Mouse (Mus musculus) forebrain, embryonic 11.5 days (tissue): ENCODE results near the gene Rasal2. TPM values are rescaled to one million over a fixed set of nuclear protein-coding genes. Genes with fewer than 3 reads are reported as not detected.
A peak's percentile ranks its signal among the peaks of the same experiment; 100 is the strongest.

Experiments
- ATAC-seq: fragments of 200-750 bp; cut with Nextera tagmentation; replicated peaks from 2 replicates; pipeline ENCODE4 v1.8.0; 2017; ENCODE audit warnings: moderate TSS enrichment; ENCODE audit not compliant: low FRiP score
- DNase-seq: peaks from one replicate; pipeline ENCODE4 v3.0.0-alpha.2; 2017; ENCODE audit warnings: low spot score
- H3K27ac ChIP-seq: fragments of 300-500 bp; sonication (generic); 2 replicates; pipeline ENCODE4 v1.5.1; 2014; ENCODE audit warnings: low read depth, low read length
- H3K27me3 ChIP-seq: fragments of 300-500 bp; sonication (generic); 2 replicates; pipeline ENCODE4 v1.6.1; 2014; ENCODE audit warnings: mild to moderate bottlenecking, low read length, mixed read lengths; ENCODE audit not compliant: control insufficient read depth, insufficient read depth
- H3K36me3 ChIP-seq: fragments of 300-500 bp; sonication (generic); 2 replicates; pipeline ENCODE4 v1.6.1; 2014; ENCODE audit warnings: mild to moderate bottlenecking, low read length, moderate library complexity, mixed read lengths; ENCODE audit not compliant: control insufficient read depth, insufficient read depth
- H3K4me1 ChIP-seq: fragments of 300-500 bp; sonication (generic); replicated peaks from 2 replicates; pipeline ENCODE4 v1.6.1; 2014; ENCODE audit warnings: low read length, mixed read lengths; ENCODE audit not compliant: control insufficient read depth, insufficient read depth
- H3K4me2 ChIP-seq: fragments of 300-500 bp; sonication (generic); 2 replicates; pipeline ENCODE4 v1.6.1; 2014; ENCODE audit warnings: low read depth, mild to moderate bottlenecking, low read length, moderate library complexity, mixed read lengths; ENCODE audit not compliant: severe bottlenecking
- H3K4me3 ChIP-seq: fragments of 300-500 bp; sonication (generic); 2 replicates; pipeline ENCODE4 v1.5.1; 2014; ENCODE audit warnings: low read depth, low read length
- H3K9ac ChIP-seq: fragments of 300-500 bp; sonication (generic); 2 replicates; pipeline ENCODE4 v1.6.1; 2014; ENCODE audit warnings: low read length
- H3K9me3 ChIP-seq: fragments of 300-500 bp; sonication (generic); 2 replicates; pipeline ENCODE4 v1.6.1; 2016; ENCODE audit warnings: low read length, mixed read lengths; ENCODE audit not compliant: control insufficient read depth
- WGBS: fragments of 180-500 bp; shearing (Covaris S2); extraction: QIAGEN DNeasy Blood & Tissue Kit; methylation state at CpG from one replicate; pipeline ENCODE4 v1.1.7; 2014; 5-methylcytosine and 5-hydroxymethylcytosine counted together
- polyA plus RNA-seq: library from polyadenylated mRNA; unstranded; fragments of >200 nt; fragmentation: Nextera tagmentation; extraction: Ambion mirVana; gene quantifications from 2 replicates; pipeline ENCODE4 v1.2.1, GENCODE M21; 2014

The Rasal2 gene
- polyA plus RNA-seq, 1 experiment from 2014 or later: 15.4 TPM

DNA sequence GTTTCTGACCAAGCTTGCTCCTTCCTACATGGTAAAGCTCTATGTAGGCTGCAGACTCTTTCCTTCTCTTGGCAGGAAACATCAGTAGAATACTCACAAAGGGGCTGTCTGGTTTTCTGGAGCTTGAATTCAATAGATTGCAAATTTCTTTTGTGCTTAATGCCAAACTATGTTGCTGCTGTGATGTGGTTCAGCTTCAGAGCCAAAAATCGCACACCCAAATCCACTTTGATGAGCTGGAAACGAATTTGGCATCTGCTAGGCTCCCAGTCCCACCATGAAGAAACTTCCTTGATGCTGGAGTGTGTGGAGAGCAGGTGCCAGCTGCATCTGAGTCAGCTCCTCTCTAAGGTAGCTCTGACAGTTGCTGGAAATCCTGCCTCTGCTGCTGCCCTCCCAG is 297.9 kb downstream of the Rasal2 start:
- H3K9me3 ChIP-seq: no peaks in the 10 kb centered on the region; the same call in 1 of the 2 replicates
- H3K4me2 ChIP-seq: no peak overlapping the region
- H3K27me3 ChIP-seq: no peaks in the 10 kb centered on the region
- H3K4me1 ChIP-seq: no peaks in the 10 kb centered on the region
- no peak overlapping the region for H3K4me3 ChIP-seq
- no peaks in the 10 kb centered on the region for H3K36me3 ChIP-seq
- no peak for DNase-seq
- no peak overlapping the region for H3K27ac ChIP-seq
- no peak overlapping the region for H3K9ac ChIP-seq
- WGBS: 77% methylated on average over 2 of the region's 2 CpGs
- no peak for ATAC-seq

DNA sequence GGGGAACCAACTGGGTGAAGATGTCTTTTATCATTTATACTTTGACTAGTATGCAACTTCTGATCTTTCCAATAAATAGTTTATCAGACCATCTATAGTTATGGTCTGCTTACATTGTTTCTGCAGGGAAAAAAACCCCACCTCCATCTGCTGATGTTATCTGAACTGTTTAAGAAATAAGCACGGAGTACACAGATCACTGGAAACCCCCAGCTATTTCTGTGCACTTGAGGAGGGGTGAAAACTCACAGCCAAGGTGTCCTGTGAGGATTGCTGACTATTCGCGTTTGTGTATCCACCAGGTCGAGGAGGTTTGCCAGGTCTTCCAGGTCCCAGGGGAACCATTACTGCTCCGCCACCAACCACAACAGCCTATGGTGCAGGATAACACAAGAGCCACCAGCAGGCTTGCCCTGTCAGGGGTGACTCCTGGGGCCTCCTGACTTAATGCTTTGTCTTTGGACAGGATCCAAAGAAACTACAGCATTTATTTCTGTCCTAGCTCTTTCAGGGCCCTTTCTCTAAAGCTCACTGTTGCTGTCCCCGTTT is 302.0 kb downstream of the Rasal2 start:
- DNase-seq (no peak), ATAC-seq (no peak)
- no peaks in the 10 kb centered on the region for H3K36me3 ChIP-seq
- H3K27ac ChIP-seq: no peak overlapping the region
- H3K4me1 ChIP-seq: no peaks in the 10 kb centered on the region
- no peak overlapping the region for H3K9ac ChIP-seq
- H3K9me3 ChIP-seq: no peaks in the 10 kb centered on the region; the same call in 1 of the 2 replicates
- WGBS: 87% methylated on average over 6 of the region's 6 CpGs
- H3K4me3 ChIP-seq: no peak overlapping the region
- H3K4me2 ChIP-seq: no peak overlapping the region
- H3K27me3 ChIP-seq: no peaks in the 10 kb centered on the region

DNA sequence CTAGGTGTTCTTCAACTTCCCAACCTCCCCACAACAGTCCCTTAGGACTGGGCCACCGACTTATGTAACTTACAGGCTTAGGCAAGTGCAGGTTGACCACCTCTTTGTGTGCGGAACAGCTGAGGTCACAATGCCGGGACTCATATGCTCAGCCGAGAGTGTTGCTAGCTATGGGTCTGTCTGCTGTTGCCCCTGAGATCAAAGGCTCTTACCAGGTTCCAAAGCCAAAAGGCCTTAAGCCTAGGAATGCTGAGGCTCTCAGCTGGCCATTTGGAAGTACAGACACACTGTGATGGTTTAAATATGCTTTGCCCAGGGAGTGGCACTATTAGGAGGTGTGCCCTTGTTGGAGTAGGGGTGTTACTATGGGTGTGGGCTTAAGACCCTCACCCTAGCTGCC is 303.8 kb downstream of the Rasal2 start, which contains the start of gene Tex35:
Gene Tex35, minus strand, starts transcription at position 101 of the 400 bp plus-strand sequence.
- Histone ChIP-seq H3K27me3 (no peaks in the 10 kb centered on the region), H3K4me1 (no peaks in the 10 kb centered on the region), H3K9me3 (no peaks in the 10 kb centered on the region), H3K4me3 (no peak within 1 kb of the TSS), H3K4me2 (no peak within 1 kb of the TSS), H3K9ac (no peak within 1 kb of the TSS), H3K27ac (no peak within 1 kb of the TSS), H3K36me3 (no peaks in the 10 kb centered on the region)
- ATAC-seq: no peak
- no peak for DNase-seq
- WGBS: 88% methylated on average over 4 of the region's 4 CpGs

DNA sequence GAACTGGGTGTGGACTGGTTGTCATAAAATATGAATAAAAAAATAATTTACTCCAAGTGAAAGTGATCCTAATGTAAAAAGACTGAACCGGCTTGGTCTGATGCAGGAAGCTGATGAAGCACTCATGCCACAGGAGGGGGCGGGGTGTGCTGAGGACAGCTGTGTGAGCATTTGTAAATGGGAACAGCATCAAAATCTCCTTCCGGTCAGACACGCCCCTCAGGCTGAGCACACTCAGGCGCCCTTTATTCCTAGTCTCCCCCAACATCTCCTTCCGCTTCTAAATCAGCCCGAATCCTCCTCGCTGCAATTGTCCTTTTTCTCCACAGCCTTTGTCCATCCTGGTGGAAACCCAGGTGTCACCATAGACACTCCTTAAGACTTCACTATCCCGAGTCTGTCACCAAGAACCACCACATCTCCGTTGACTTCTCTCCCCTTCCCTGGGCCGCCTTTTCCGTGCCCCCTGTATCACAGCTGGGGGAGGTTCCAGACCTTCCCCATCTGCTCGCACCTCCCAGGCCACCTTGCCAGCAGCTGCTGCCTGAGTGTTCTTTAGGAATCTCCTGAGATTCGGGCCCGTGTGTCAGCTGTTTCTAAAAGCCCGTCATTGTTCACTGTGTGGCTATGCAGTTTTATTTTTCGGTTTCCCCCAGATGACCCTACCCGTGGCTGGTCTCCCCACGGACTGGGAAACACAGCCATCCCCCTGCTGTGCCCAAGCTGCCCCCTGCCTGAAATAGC is 311.1 kb downstream of the Rasal2 start:
- H3K9me3 ChIP-seq: no peaks in the 10 kb centered on the region
- 0 out of 2 replicates have a peak, but pooled peaks cover 2% of the 10 kb centered on the region for H3K4me1 ChIP-seq
- H3K9ac ChIP-seq: peak overlapping the region; percentile 21; the same call in 1 of the 2 replicates
- peak overlapping the region; percentile 8; the same call in 1 of the 2 replicates for H3K27ac ChIP-seq
- DNase-seq: peak; percentile 65
- H3K36me3 ChIP-seq: no peaks in the 10 kb centered on the region
- H3K4me2 ChIP-seq: peak overlapping the region; percentile 37
- no peak overlapping the region for H3K4me3 ChIP-seq
- peak; percentile 78 for ATAC-seq
- 21% methylated on average over 19 of the region's 19 CpGs for WGBS
- no peaks in the 10 kb centered on the region for H3K27me3 ChIP-seq

DNA sequence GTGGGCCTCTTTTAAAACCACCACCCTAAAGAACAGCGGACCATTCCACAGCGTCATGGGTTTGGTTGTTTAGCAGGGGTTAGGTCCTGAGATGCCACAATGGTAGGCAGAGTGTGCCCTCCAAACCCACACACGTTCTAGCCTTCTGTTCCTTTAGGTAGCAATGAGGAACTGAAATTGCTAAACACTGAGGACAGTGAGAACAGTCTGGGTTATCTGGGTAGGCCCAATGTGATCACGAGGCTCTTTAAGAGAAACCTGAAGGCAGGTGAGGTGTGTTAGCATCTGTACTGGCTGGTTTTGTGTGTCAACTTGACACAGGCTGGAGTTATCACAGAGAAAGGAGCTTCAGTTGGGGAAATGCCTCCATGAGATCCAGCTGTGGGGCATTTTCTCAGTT is 316.9 kb downstream of the Rasal2 start:
- DNase-seq: no peak
- Histone ChIP-seq H3K4me3 (no peak overlapping the region), H3K9me3 (no peaks in the 10 kb centered on the region), H3K36me3 (no peaks in the 10 kb centered on the region), H3K4me1 (no peaks in the 10 kb centered on the region), H3K27me3 (no peaks in the 10 kb centered on the region), H3K4me2 (no peak overlapping the region), H3K9ac (no peak overlapping the region), H3K27ac (no peak overlapping the region)
- 88% methylated on average over 4 of the region's 4 CpGs for WGBS
- ATAC-seq: no peak

DNA sequence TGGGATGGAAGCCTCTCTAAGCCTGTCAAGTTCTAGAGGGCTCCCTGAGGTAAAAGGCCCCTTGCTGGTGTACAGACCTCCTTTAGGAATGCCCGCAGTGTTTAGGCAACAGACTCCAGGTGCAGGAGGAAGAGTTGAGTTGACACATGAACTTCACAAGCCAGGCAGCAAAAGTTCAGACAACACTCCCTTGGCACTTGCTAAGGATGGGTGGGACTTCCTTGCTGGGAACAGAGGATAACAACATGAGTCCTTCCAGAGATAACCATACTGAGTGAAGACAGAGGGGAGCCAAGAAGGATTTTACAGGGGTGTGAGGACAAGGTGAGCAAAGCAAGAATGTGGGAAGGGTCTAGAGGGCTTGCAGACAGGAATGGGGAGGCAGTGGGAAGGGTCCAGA is 319.8 kb downstream of the Rasal2 start:
- H3K27me3 ChIP-seq: no peaks in the 10 kb centered on the region
- no peaks in the 10 kb centered on the region for H3K9me3 ChIP-seq
- H3K4me3 ChIP-seq: no peak overlapping the region
- H3K9ac ChIP-seq: no peak overlapping the region
- no peak for DNase-seq
- no peak overlapping the region for H3K4me2 ChIP-seq
- H3K4me1 ChIP-seq: no peaks in the 10 kb centered on the region
- H3K27ac ChIP-seq: no peak overlapping the region
- 97% methylated on average over 1 of the region's 1 CpGs for WGBS
- ATAC-seq: no peak
- no peaks in the 10 kb centered on the region for H3K36me3 ChIP-seq

DNA sequence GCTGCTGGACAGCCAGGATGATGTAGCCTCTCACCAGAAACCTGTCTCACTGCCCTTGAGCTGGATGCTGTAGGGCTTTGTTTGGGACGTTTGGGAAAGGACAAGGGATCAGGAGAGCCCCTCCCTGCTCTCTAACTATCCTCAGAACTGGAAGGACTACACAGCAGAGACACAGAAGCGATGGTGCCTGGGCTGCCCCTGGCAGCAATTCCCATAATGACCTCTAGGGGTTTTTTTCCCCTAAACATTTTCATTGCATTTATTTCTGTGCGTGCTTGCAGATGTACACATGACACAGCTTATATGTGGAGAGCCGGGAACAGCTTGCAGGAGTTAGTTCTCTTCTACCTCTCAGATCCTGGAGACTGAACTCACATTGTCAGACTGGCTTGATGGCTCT is 320.3 kb downstream of the Rasal2 start:
- Histone ChIP-seq H3K36me3 (no peaks in the 10 kb centered on the region), H3K4me2 (no peak overlapping the region), H3K9ac (no peak overlapping the region), H3K9me3 (no peaks in the 10 kb centered on the region), H3K27me3 (no peaks in the 10 kb centered on the region), H3K4me3 (no peak overlapping the region), H3K4me1 (no peaks in the 10 kb centered on the region), H3K27ac (no peak overlapping the region)
- DNase-seq (no peak), ATAC-seq (no peak)
- 60% methylated on average over 4 of the region's 4 CpGs for WGBS

DNA sequence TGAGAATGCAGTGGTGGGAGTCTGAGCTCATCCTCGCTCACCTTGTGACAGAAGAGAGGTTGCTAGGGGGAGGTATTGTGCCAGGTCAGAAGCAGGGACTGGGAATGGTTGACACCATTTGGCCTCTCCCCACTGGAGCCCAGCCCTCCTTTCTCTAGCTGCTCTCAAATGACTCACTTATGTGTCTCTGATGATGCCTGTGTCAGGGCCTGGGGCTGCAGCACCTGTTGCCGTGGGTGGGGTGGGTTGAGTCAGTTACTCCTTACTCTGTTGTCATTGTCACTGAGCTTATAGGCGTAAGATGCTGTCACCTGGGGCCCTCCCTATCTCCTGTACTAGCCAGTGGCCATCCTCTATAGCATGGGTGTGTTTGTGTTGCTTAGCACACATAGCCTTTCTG is 321.6 kb downstream of the Rasal2 start:
- Histone ChIP-seq H3K4me1 (no peaks in the 10 kb centered on the region), H3K27me3 (no peaks in the 10 kb centered on the region), H3K9ac (no peak overlapping the region), H3K4me2 (no peak overlapping the region), H3K27ac (no peak overlapping the region), H3K4me3 (no peak overlapping the region), H3K9me3 (no peaks in the 10 kb centered on the region), H3K36me3 (no peaks in the 10 kb centered on the region)
- WGBS: 77% methylated on average over 3 of the region's 3 CpGs
- DNase-seq (no peak), ATAC-seq (no peak)
